Mouse (Mus musculus) C2C12 (cell line): ENCODE data around the gene Camta1. TPM values are rescaled to one million over a fixed set of nuclear protein-coding genes. Genes with fewer than 3 reads are reported as not detected.

Experiments
- H3K27me3 ChIP-seq: one replicate; pipeline ENCODE4 v1.6.1; 2011; ENCODE audit not compliant: control insufficient read depth, insufficient read depth, insufficient read length
- H3K36me3 ChIP-seq: one replicate; pipeline ENCODE4 v1.6.1; 2011; ENCODE audit not compliant: control insufficient read depth, insufficient read depth
- H3K4me3 ChIP-seq: one replicate; pipeline ENCODE4 v1.5.1; 2011; ENCODE audit warnings: mild to moderate bottlenecking, control low read depth; ENCODE audit not compliant: poor library complexity, insufficient read depth, severe bottlenecking
- H3K79me2 ChIP-seq: one replicate; pipeline ENCODE4 v1.6.1; 2011; ENCODE audit not compliant: control insufficient read depth, insufficient read depth
- H3K79me3 ChIP-seq: one replicate; pipeline ENCODE4 v1.6.1; 2011; ENCODE audit warnings: low read depth, control low read depth
- H3ac ChIP-seq: one replicate; pipeline ENCODE3; 2011; ENCODE audit warnings: low read depth; ENCODE audit not compliant: control insufficient read depth, insufficient read length
- CEBPB ChIP-seq: IDR thresholded peaks from one replicate; pipeline ENCODE4 v1.6.1; 2011; ENCODE audit warnings: low read depth, mild to moderate bottlenecking, control low read depth, moderate library complexity
- CTCF ChIP-seq: IDR thresholded peaks from one replicate; pipeline ENCODE4 v1.5.1; 2011; ENCODE audit not compliant: control insufficient read depth, insufficient read depth, insufficient read length
- FOSL1 ChIP-seq: IDR thresholded peaks from one replicate; pipeline ENCODE4 v1.8.0; 2011; ENCODE audit warnings: mild to moderate bottlenecking, low read length; ENCODE audit not compliant: poor library complexity, insufficient read depth, severe bottlenecking
- MAX ChIP-seq: IDR thresholded peaks from one replicate; pipeline ENCODE4 v1.6.1; 2011; ENCODE audit warnings: mild to moderate bottlenecking, control low read depth
- MYOD1 ChIP-seq: IDR thresholded peaks from one replicate; pipeline ENCODE4 v1.6.1; 2011; ENCODE audit warnings: low read depth; ENCODE audit not compliant: control insufficient read depth, insufficient read length
- MYOG ChIP-seq: IDR thresholded peaks from one replicate; pipeline ENCODE4 v1.6.1; 2011; ENCODE audit not compliant: control insufficient read depth, insufficient read length; ENCODE audit errors: extremely low read depth
- USF1 ChIP-seq: IDR thresholded peaks from one replicate; pipeline ENCODE4 v1.6.1; 2011; ENCODE audit warnings: low read depth, mild to moderate bottlenecking, control low read depth, moderate library complexity
- polyA plus RNA-seq: library from polyadenylated mRNA; unstranded; fragments of >200 nt; fragmentation: generic; extraction: Trizol; gene quantifications from one replicate; pipeline ENCODE4 v1.2.1, GENCODE M21; 2012; ENCODE audit warnings: missing spikeins

The Camta1 gene
- polyA plus RNA-seq, 1 experiment: 21.7 TPM

GRCm38 (mm10) chr4:151127636-151128548, 733.8 kb downstream of the Camta1 start:
- Histone ChIP-seq H3K27me3 (peaks cover 83% of the 10 kb centered on the region), H3ac (no peak overlapping the region), H3K79me2 (no peaks in the 10 kb centered on the region), H3K79me3 (no peaks in the 10 kb centered on the region), H3K36me3 (no peaks in the 10 kb centered on the region), H3K4me3 (no peak overlapping the region)
- TF ChIP-seq FOSL1 (no peak), MYOD1 (no peak), CEBPB (no peak), MYOG (no peak), USF1 (no peak), CTCF (no peak), MAX (no peak)

GRCm38 (mm10) chr4:151118883-151119282, 742.8 kb downstream of the Camta1 start:
- Histone ChIP-seq H3K79me2 (no peaks in the 10 kb centered on the region), H3ac (no peak overlapping the region), H3K4me3 (no peak overlapping the region), H3K27me3 (peaks cover 37% of the 10 kb centered on the region), H3K36me3 (no peaks in the 10 kb centered on the region), H3K79me3 (no peaks in the 10 kb centered on the region)
- TF ChIP-seq USF1 (no peak), MAX (no peak), FOSL1 (no peak), MYOG (no peak), CEBPB (no peak), MYOD1 (no peak), CTCF (no peak)

- peaks cover 58% of the 10 kb centered on the region for H3K27me3 ChIP-seq
- H3K4me3 ChIP-seq: no peak overlapping the region
- no peaks in the 10 kb centered on the region for H3K79me3 ChIP-seq
- no peak overlapping the region for H3ac ChIP-seq
- no peaks in the 10 kb centered on the region for H3K79me2 ChIP-seq
- no peak for TF ChIP-seq CTCF
- TF ChIP-seq FOSL1: no peak
- TF ChIP-seq USF1: no peak
- TF ChIP-seq MAX: no peak
- no peak for TF ChIP-seq MYOD1
- TF ChIP-seq MYOG: no peak
- no peak for TF ChIP-seq CEBPB
- no peaks in the 10 kb centered on the region for H3K36me3 ChIP-seq
These were observed 747.1 kb downstream of the Camta1 start for GRCm38 (mm10) chr4:151114574-151114973.

GRCm38 (mm10) chr4:151111226-151111625, 750.5 kb downstream of the Camta1 start:
- Histone ChIP-seq H3K4me3 (no peak overlapping the region), H3K79me3 (no peaks in the 10 kb centered on the region), H3K79me2 (no peaks in the 10 kb centered on the region), H3K36me3 (no peaks in the 10 kb centered on the region), H3K27me3 (peaks cover 67% of the 10 kb centered on the region), H3ac (no peak overlapping the region)
- no peak for TF ChIP-seq MAX

GRCm38 (mm10) chr4:151108834-151109241, 752.8 kb downstream of the Camta1 start:
- no peaks in the 10 kb centered on the region for H3K79me3 ChIP-seq
- no peak overlapping the region for H3K4me3 ChIP-seq
- peaks cover 69% of the 10 kb centered on the region for H3K27me3 ChIP-seq
- H3ac ChIP-seq: no peak overlapping the region
- no peak for TF ChIP-seq MAX
- no peak for TF ChIP-seq CTCF
- no peak for TF ChIP-seq MYOG
- TF ChIP-seq USF1: no peak
- no peak for TF ChIP-seq MYOD1
- TF ChIP-seq FOSL1: no peak
- no peak for TF ChIP-seq CEBPB
- no peaks in the 10 kb centered on the region for H3K79me2 ChIP-seq
- no peaks in the 10 kb centered on the region for H3K36me3 ChIP-seq
